Mouse (Mus musculus) MEL (cell line): ENCODE data around the gene Usp3. TPM values are rescaled to one million over a fixed set of nuclear protein-coding genes. Genes with fewer than 3 reads are reported as not detected.

ENCODE experiments used
- DNase-seq: peaks from one replicate; pipeline ENCODE4 v3.0.0; 2011; ENCODE audit warnings: low read depth, low spot score
- H3K27ac ChIP-seq: 2 replicates; pipeline ENCODE4 v1.5.1; 2012; ENCODE audit warnings: low read depth, mild to moderate bottlenecking, control low read depth, low read length, moderate library complexity; ENCODE audit not compliant: control insufficient read depth
- H3K27me3 ChIP-seq, 2 experiments: fragments of 150-350 bp in 1 of 2; sonication (generic) in 1 of 2; 2 replicates each; pipeline ENCODE4 v1.6.1; 2012; ENCODE audit warnings: low read length in 2 of 2, mild to moderate bottlenecking in 2 of 2, improper control_type of control experiment in 1 of 2, moderate library complexity in 1 of 2; ENCODE audit not compliant: insufficient read depth in 2 of 2, control insufficient read depth in 1 of 2
- H3K36me3 ChIP-seq, 2 experiments: 2 replicates each; pipeline ENCODE4 v1.6.1; 2012 to 2014; ENCODE audit warnings: low read length in 2 of 2, improper control_type of control experiment in 1 of 2, inconsistent platforms in 1 of 2, mild to moderate bottlenecking in 1 of 2; ENCODE audit not compliant: insufficient read depth in 2 of 2, control insufficient read depth in 1 of 2
- H3K4me1 ChIP-seq, 2 experiments: fragments of 150-350 bp in 1 of 2; sonication (generic) in 1 of 2; 2 replicates each; pipeline ENCODE4 v1.6.1; 2012; ENCODE audit warnings: low read length in 2 of 2, improper control_type of control experiment in 1 of 2, mild to moderate bottlenecking in 1 of 2; ENCODE audit not compliant: insufficient read depth in 2 of 2, control insufficient read depth in 1 of 2
- H3K4me3 ChIP-seq, 2 experiments: fragments of 150-350 bp in 1 of 2; sonication (generic) in 1 of 2; 2 replicates each; pipeline ENCODE4 v1.5.1; 2012; ENCODE audit warnings: low read depth in 2 of 2, low read length in 2 of 2, mild to moderate bottlenecking in 2 of 2, moderate library complexity in 2 of 2, control low read depth in 1 of 2, improper control_type of control experiment in 1 of 2; ENCODE audit not compliant: control insufficient read depth in 1 of 2, insufficient read depth in 1 of 2
- H3K79me2 ChIP-seq: 2 replicates; pipeline ENCODE4 v1.6.1; 2012; ENCODE audit warnings: mild to moderate bottlenecking, low read length, moderate library complexity; ENCODE audit not compliant: control insufficient read depth, poor library complexity, insufficient read depth
- H3K9ac ChIP-seq: 2 replicates; pipeline ENCODE4 v1.6.1; 2012; ENCODE audit warnings: low read depth, mild to moderate bottlenecking, control low read depth, low read length, moderate library complexity; ENCODE audit not compliant: control insufficient read depth, poor library complexity, severe bottlenecking
- H3K9me3 ChIP-seq: fragments of 150-350 bp; sonication (generic); replicated peaks from 2 replicates; pipeline ENCODE4 v1.6.1; 2012; ENCODE audit warnings: mild to moderate bottlenecking, low read length, improper control_type of control experiment, moderate library complexity; ENCODE audit not compliant: insufficient read depth
- CHD2 ChIP-seq: IDR thresholded peaks from 2 replicates; pipeline ENCODE4 v1.6.1; 2011; ENCODE audit warnings: low read length, improper control_type of control experiment
- CTCF ChIP-seq, 3 experiments: IDR thresholded peaks in 2 of 3; conservative IDR thresholded peaks in 1 of 3; 2 replicates each; pipeline ENCODE4 v1.5.1; 2011 to 2012; ENCODE audit warnings: low read length in 3 of 3, low read depth in 2 of 3, mild to moderate bottlenecking in 2 of 3, improper control_type of control experiment in 1 of 3, inconsistent platforms in 1 of 3, mixed read lengths in 1 of 3, moderate library complexity in 1 of 3; ENCODE audit not compliant: control insufficient read depth in 1 of 3, insufficient read depth in 1 of 3, poor library complexity in 1 of 3, severe bottlenecking in 1 of 3
- EP300 ChIP-seq, 2 experiments: IDR thresholded peaks; 2 replicates each; pipeline ENCODE4 v1.6.1; 2011; ENCODE audit warnings: improper control_type of control experiment in 2 of 2, low read length in 2 of 2, low read depth in 1 of 2, mild to moderate bottlenecking in 1 of 2
- GATA1 ChIP-seq: IDR thresholded peaks from 2 replicates; pipeline ENCODE4 v1.6.1; 2011; ENCODE audit warnings: low read depth, low read length, improper control_type of control experiment
- HCFC1 ChIP-seq: IDR thresholded peaks from 2 replicates; pipeline ENCODE4 v1.6.1; 2012; ENCODE audit warnings: low read depth, mild to moderate bottlenecking, inconsistent platforms, low read length, improper control_type of control experiment, moderate library complexity
- JUND ChIP-seq: IDR thresholded peaks from 2 replicates; pipeline ENCODE4 v1.6.1; 2011; ENCODE audit warnings: low read depth, mild to moderate bottlenecking, improper control_type of control experiment, low read length
- KAT2A ChIP-seq: conservative IDR thresholded peaks from 2 replicates; pipeline ENCODE4 v1.6.1; 2012; ENCODE audit warnings: low read depth, low read length, improper control_type of control experiment, inconsistent platforms
- MAFK ChIP-seq: IDR thresholded peaks from 2 replicates; pipeline ENCODE4 v1.6.1; 2011; ENCODE audit warnings: low read depth, mild to moderate bottlenecking, low read length, improper control_type of control experiment, borderline replicate concordance
- MAX ChIP-seq: IDR thresholded peaks from 2 replicates; pipeline ENCODE4 v1.6.1; 2011; ENCODE audit warnings: low read length, improper control_type of control experiment
- MAZ ChIP-seq: IDR thresholded peaks from 2 replicates; pipeline ENCODE4 v1.6.1; 2012; ENCODE audit warnings: low read depth, mild to moderate bottlenecking, inconsistent platforms, low read length, improper control_type of control experiment
- MYB ChIP-seq: IDR thresholded peaks from 2 replicates; pipeline ENCODE4 v1.6.1; 2011; ENCODE audit warnings: mild to moderate bottlenecking, low read depth, low read length, improper control_type of control experiment
- MYC ChIP-seq: IDR thresholded peaks from 2 replicates; pipeline ENCODE4 v1.6.1; 2011; ENCODE audit warnings: low read depth, mild to moderate bottlenecking, low read length, improper control_type of control experiment, moderate library complexity
- NELFE ChIP-seq: IDR thresholded peaks from 2 replicates; pipeline ENCODE4 v1.6.1; 2011; ENCODE audit warnings: low read depth, low read length, improper control_type of control experiment
- NRF1 ChIP-seq: IDR thresholded peaks from 2 replicates; pipeline ENCODE4 v1.6.1; 2014; ENCODE audit warnings: low read depth, mild to moderate bottlenecking, inconsistent platforms, low read length, improper control_type of control experiment, moderate library complexity; ENCODE audit not compliant: poor library complexity, insufficient read depth, severe bottlenecking
- POLR2AphosphoS2 ChIP-seq: IDR thresholded peaks from 2 replicates; pipeline ENCODE4 v1.6.1; 2011; ENCODE audit warnings: low read length, improper control_type of control experiment
- POLR2AphosphoS5 ChIP-seq: IDR thresholded peaks from 2 replicates; pipeline ENCODE4 v1.6.1; 2012; ENCODE audit warnings: low read depth, borderline replicate concordance, mild to moderate bottlenecking, inconsistent platforms, low read length, moderate library complexity, mixed read lengths
- RAD21 ChIP-seq: IDR thresholded peaks from 2 replicates; pipeline ENCODE4 v1.6.1; 2011; ENCODE audit warnings: mild to moderate bottlenecking, low read depth, low read length, improper control_type of control experiment
- SMC3 ChIP-seq: IDR thresholded peaks from 2 replicates; pipeline ENCODE4 v1.6.1; 2011; ENCODE audit warnings: low read depth, low read length, improper control_type of control experiment
- TAL1 ChIP-seq: IDR thresholded peaks from 2 replicates; pipeline ENCODE4 v1.6.1; 2012; ENCODE audit warnings: mild to moderate bottlenecking, inconsistent platforms, low read length, moderate library complexity, mixed read lengths
- TCF12 ChIP-seq: IDR thresholded peaks from 2 replicates; pipeline ENCODE4 v1.6.1; 2014; ENCODE audit warnings: low read depth, mild to moderate bottlenecking, inconsistent platforms, low read length, improper control_type of control experiment, moderate library complexity
- UBTF ChIP-seq: IDR thresholded peaks from 2 replicates; pipeline ENCODE4 v1.6.1; 2012; ENCODE audit warnings: low read depth, mild to moderate bottlenecking, inconsistent platforms, low read length, improper control_type of control experiment, moderate library complexity, borderline replicate concordance; ENCODE audit not compliant: insufficient read depth
- USF1 ChIP-seq: IDR thresholded peaks from 2 replicates; pipeline ENCODE4 v1.6.1; 2014; ENCODE audit warnings: low read depth, mild to moderate bottlenecking, inconsistent platforms, low read length, improper control_type of control experiment, moderate library complexity
- ZC3H11A ChIP-seq: IDR thresholded peaks from 2 replicates; pipeline ENCODE4 v1.6.1; 2012; ENCODE audit warnings: low read depth, mild to moderate bottlenecking, inconsistent platforms, low read length, improper control_type of control experiment
- ZKSCAN1 ChIP-seq: IDR thresholded peaks from 2 replicates; pipeline ENCODE4 v1.6.1; 2012; ENCODE audit warnings: low read depth, mild to moderate bottlenecking, inconsistent platforms, low read length, improper control_type of control experiment, moderate library complexity
- ZMIZ1 ChIP-seq: IDR thresholded peaks from 2 replicates; pipeline ENCODE4 v1.6.1; 2012; ENCODE audit warnings: low read depth, mild to moderate bottlenecking, inconsistent platforms, low read length, improper control_type of control experiment, moderate library complexity
- polyA plus RNA-seq, 2 experiments: library from polyadenylated mRNA; stranded (reverse) in 1 of 2; unstranded in 1 of 2; fragments of >175 nt in 1 of 2; fragments of >200 nt in 1 of 2; gene quantifications; 2 replicates each; pipeline versions ENCODE4 v1.2.1 to v1.2.4; 2012; ENCODE audit warnings: low replicate concordance in 2 of 2, low read depth in 1 of 2; ENCODE audit not compliant: insufficient read length in 2 of 2, insufficient read depth in 1 of 2, missing spikeins in 1 of 2
- total RNA-seq: library from RNA; depleted of rRNA; stranded (reverse); fragments of 300-350 nt; gene quantifications from 2 replicates; pipeline ENCODE4 v1.2.3, GENCODE M21; 2012

Usp3 gene
- total and polyA plus RNA-seq, 3 experiments: 9.8 to 534 (median 22.0) TPM

- no peak for DNase-seq
Measured at GRCm38 (mm10) chr9:66630931-66631330, 38.0 kb upstream of the Usp3 start.

GRCm38 (mm10) chr9:66626661-66627060 lies 33.7 kb upstream of the Usp3 start:
- H3K9ac ChIP-seq: no peak overlapping the region
- DNase-seq: no peak
- TF ChIP-seq SMC3: no peak
- TF ChIP-seq KAT2A: no peak
- TF ChIP-seq UBTF: no peak
- no peak for TF ChIP-seq TCF12
- no peak for TF ChIP-seq CTCF (IDR thresholded peaks at IDR 0.05 in 2 of 3, conservative IDR thresholded peaks at IDR 0.05 in 1 of 3; ENCODE audit: control insufficient read depth in 1 of 3, insufficient read depth in 1 of 3, low read depth in 2 of 3, low read length in 3 of 3, poor library complexity in 1 of 3, severe bottlenecking in 1 of 3)
- no peak for TF ChIP-seq ZMIZ1
- TF ChIP-seq RAD21: no peak
- no peak for TF ChIP-seq POLR2AphosphoS5
- TF ChIP-seq MAZ: no peak
- TF ChIP-seq MYC: no peak
- TF ChIP-seq ZC3H11A: no peak
- TF ChIP-seq NELFE: no peak
- no peak for TF ChIP-seq NRF1
- no peak for TF ChIP-seq MAX
- TF ChIP-seq EP300 (IDR thresholded peaks at IDR 0.05; ENCODE audit: low read depth in 1 of 2, low read length in 2 of 2): no peak
- TF ChIP-seq GATA1: no peak
- no peak for TF ChIP-seq JUND
- no peak for TF ChIP-seq POLR2AphosphoS2
- no peak for TF ChIP-seq MAFK
- H3K9me3 ChIP-seq: no peaks in the 10 kb centered on the region
- no peaks in the 10 kb centered on the region for H3K27me3 ChIP-seq
- no peak overlapping the region for H3K4me3 ChIP-seq
- H3K4me1 ChIP-seq: peaks cover 1 to 2% of the 10 kb centered on the region in 2 experiments
- H3K79me2 ChIP-seq: no peaks in the 10 kb centered on the region
- no peaks in the 10 kb centered on the region; a peak in 1 of 4 replicates for H3K36me3 ChIP-seq
- H3K27ac ChIP-seq: no peak overlapping the region

More at GRCm38 (mm10) chr9:66630931-66631330, 38.0 kb upstream of the Usp3 start:
- Histone ChIP-seq H3K27me3 (no peaks in the 10 kb centered on the region), H3K4me3 (no peak overlapping the region), H3K79me2 (no peaks in the 10 kb centered on the region), H3K9ac (no peak overlapping the region), H3K36me3 (no peaks in the 10 kb centered on the region; a peak in 1 of 4 replicates), H3K9me3 (no peaks in the 10 kb centered on the region)
- TF ChIP-seq MYB: no peak
- no peak for TF ChIP-seq GATA1
- TF ChIP-seq KAT2A: no peak
- no peak for TF ChIP-seq ZKSCAN1
- TF ChIP-seq ZC3H11A: no peak
- TF ChIP-seq NRF1: no peak
- TF ChIP-seq SMC3: no peak
- TF ChIP-seq UBTF: no peak
- TF ChIP-seq POLR2AphosphoS2: no peak
- TF ChIP-seq HCFC1: no peak
- TF ChIP-seq TAL1: no peak
- no peak for TF ChIP-seq MAZ
- TF ChIP-seq MAX: no peak
- TF ChIP-seq EP300 (IDR thresholded peaks at IDR 0.05; ENCODE audit: low read depth in 1 of 2, low read length in 2 of 2): no peak
- TF ChIP-seq JUND: no peak
- TF ChIP-seq CHD2: no peak
- TF ChIP-seq USF1: no peak
- TF ChIP-seq, all 39 proteins: peak for 0
- H3K27ac ChIP-seq: no peak overlapping the region
- H3K4me1 ChIP-seq: no peaks in the 10 kb centered on the region; a peak in 2 of 4 replicates
